Mouse (Mus musculus) gastrocnemius, adult 2 months (tissue): ENCODE measurements around the gene Tprg. TPM values are rescaled to one million over a fixed set of nuclear protein-coding genes. Genes with fewer than 3 reads are reported as not detected.

Experiments
- DNase-seq: peaks from one replicate; pipeline ENCODE4 v3.0.0; 2022
- H3K27ac ChIP-seq: fragments of 200-600 bp; 2 replicates; pipeline ENCODE4 v1.8.1; 2022; ENCODE audit warnings: mild to moderate bottlenecking
- H3K4me3 ChIP-seq: fragments of 200-600 bp; 2 replicates; pipeline ENCODE4 v1.8.1; 2022; ENCODE audit warnings: mild to moderate bottlenecking, moderate library complexity
- CTCF ChIP-seq: fragments of 200-600 bp; IDR thresholded peaks from 2 replicates; pipeline ENCODE4 v1.8.1; 2022; ENCODE audit warnings: antibody characterized with exemption, mild to moderate bottlenecking, moderate library complexity
- intact Hi-C: fragments of 180-260 bp; cut with DNase I; formaldehyde crosslinking; loops from one replicate; pipeline ENCODE4 v1.15.1; 2025
- long read RNA-seq, 2 experiments: library from polyadenylated mRNA; stranded (forward); transcript quantifications; one replicate each; pipeline ENCODE4 v2.0.0; 2021
- total RNA-seq, 2 experiments: library from RNA; stranded (reverse); gene quantifications; 2 replicates each; pipeline ENCODE4 v1.2.3; 2021

The Tprg gene
- total RNA-seq, result not detected
- long read RNA-seq, experiment 1, result 0 reads
- long read RNA-seq, experiment 2, result 0 reads

DNA sequence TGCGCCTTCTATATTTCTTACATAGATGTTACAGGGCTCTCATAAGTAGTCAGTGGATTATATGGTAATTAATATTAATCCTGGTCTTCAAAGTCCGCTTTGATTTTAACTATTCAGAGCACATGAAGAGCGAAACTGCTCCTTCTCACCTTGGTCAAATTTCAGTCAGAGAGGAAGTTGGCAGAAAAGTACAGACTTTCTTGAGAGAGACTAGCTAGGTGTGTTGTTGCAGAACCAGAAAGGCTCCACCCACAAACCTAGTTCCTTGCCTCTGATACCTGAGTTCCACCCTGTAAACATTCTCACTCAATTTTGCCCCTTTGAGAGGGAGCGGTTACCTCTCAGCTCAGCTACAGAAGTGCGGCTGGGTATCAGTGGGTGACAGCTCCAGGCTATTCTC lies at the start of gene Tprg:
Gene Tprg, plus strand, starts transcription at position 301 of the 400 bp plus-strand sequence.
- TF ChIP-seq CTCF, result no peak
- intact Hi-C loops, result no loop called here
- no peak within 1 kb of the TSS for H3K27ac ChIP-seq
- H3K4me3 ChIP-seq, result no peak within 1 kb of the TSS
- DNase-seq, result no peak

GRCm38 (mm10) chr16:25238274-25239050 lies 48.2 kb upstream of the Tprg start:
- no peak for DNase-seq
- Histone ChIP-seq H3K27ac (peak overlapping the region; percentile 80), H3K4me3 (no peak overlapping the region)
- intact Hi-C loops, result no loop called here
- TF ChIP-seq CTCF, result no peak

GRCm38 (mm10) chr16:25248889-25249288 lies 37.7 kb upstream of the Tprg start:
- intact Hi-C loops, result no loop called here
- no peak for TF ChIP-seq CTCF
- Histone ChIP-seq H3K4me3 (no peak overlapping the region), H3K27ac (peak overlapping the region; percentile 51; the same call in 1 of the 2 replicates)
- DNase-seq, result no peak

GRCm38 (mm10) chr16:25250129-25250749 lies 36.4 kb upstream of the Tprg start:
- intact Hi-C loops, result no loop called here
- DNase-seq, result no peak
- no peak for TF ChIP-seq CTCF
- Histone ChIP-seq H3K27ac (peak overlapping the region; percentile 62; the same call in 1 of the 2 replicates), H3K4me3 (no peak overlapping the region)

GRCm38 (mm10) chr16:25251080-25251479 lies 35.5 kb upstream of the Tprg start:
- intact Hi-C loops, result no loop called here
- no peak for DNase-seq
- no peak for TF ChIP-seq CTCF
- H3K4me3 ChIP-seq, result no peak overlapping the region
- H3K27ac ChIP-seq, result peak overlapping the region; percentile 62

- no peak overlapping the region for H3K27ac ChIP-seq
- DNase-seq, result no peak
- intact Hi-C loops, result no loop called here
- no peak for TF ChIP-seq CTCF
- no peak overlapping the region for H3K4me3 ChIP-seq
Observed at GRCm38 (mm10) chr16:25254646-25255045, 32.0 kb upstream of the Tprg start.

DNA sequence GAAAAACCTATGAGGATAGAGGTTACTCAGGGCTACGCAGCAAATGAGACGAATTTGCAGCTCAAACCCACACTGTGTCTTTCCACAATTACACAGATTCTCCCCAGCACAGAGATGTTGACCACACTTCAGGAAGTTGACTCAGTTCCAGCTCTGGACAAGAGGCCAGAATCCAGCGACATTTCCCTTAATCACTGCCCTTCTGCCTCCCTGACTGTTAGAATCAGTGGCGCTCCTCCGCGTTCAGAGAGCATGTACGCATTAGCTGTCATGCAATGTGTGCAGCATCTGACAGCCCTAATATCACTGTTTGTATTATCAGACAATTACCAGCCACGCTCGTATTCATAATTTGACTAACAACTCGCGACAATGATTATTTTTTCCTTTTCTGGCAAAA lies 31.4 kb upstream of the Tprg start:
- Histone ChIP-seq H3K27ac (no peak overlapping the region), H3K4me3 (no peak overlapping the region)
- intact Hi-C loops, result no loop called here
- DNase-seq, result peak; percentile 27
- no peak for TF ChIP-seq CTCF

DNA sequence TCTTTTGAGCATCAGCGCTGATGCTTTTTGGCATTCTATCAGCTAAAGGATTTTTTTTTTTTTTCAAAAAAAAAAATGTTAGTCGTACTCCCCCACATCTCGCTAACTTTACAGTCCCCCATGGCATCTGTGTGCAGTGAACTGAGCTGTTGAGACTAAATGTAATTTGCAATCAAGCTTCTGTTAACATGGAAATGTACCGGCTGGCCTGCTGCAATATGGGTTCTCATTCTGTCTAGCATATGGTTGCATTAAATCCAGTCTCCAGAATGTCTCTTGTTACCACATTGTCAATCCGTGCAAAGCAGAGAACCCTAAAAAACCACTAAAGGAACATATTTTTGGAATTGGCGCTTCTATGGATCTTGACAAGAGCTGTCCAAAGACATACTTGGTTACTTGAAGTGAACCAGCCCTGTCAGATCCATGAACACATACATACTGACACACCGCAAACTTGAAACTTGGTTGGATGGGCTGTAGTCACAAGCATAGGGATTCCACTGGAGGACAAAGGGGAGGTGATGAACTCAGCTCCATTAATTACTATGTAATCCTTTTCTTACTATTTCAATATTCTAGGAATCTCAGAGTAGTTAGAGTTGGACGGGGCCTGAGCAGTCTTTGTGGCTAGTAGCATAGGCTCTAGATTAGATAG lies 30.9 kb upstream of the Tprg start:
- Histone ChIP-seq H3K27ac (no peak overlapping the region), H3K4me3 (no peak overlapping the region)
- DNase-seq, result no peak
- intact Hi-C loops, result no loop called here
- TF ChIP-seq CTCF, result no peak

- Histone ChIP-seq H3K27ac (peak overlapping the region; percentile 79), H3K4me3 (no peak overlapping the region)
- TF ChIP-seq CTCF, result no peak
- intact Hi-C loops, result loop anchor here (2.0 to 5.0 kb wide), 4 partner anchors 42 to 1300 kb away; no protein-coding TSS in a partner anchor
- DNase-seq, result no peak
Observed at GRCm38 (mm10) chr16:25262306-25262705, 24.3 kb upstream of the Tprg start.

DNA sequence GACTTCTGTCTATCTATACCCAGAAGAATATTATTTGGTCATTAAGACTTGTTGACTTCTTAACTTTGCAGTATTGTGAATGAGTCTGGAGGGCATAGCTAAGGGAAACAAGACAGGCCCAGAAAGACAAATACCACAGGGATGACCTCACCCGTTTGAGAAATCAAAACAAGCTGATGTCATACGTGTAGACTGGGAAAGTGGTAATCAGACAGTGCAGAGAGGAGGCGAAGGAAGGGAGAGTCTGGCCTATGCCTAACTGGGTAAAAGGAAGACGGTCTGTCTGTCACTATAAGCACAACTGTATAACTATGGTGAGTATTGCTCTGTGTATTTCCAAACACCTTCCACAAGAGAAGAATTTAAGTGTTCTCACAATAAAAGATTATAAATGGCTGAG lies 23.7 kb upstream of the Tprg start:
- no peak for TF ChIP-seq CTCF
- intact Hi-C loops, result loop anchor here (2.0 to 5.0 kb wide), 4 partner anchors 42 to 1301 kb away; no protein-coding TSS in a partner anchor
- Histone ChIP-seq H3K27ac (peak overlapping the region; percentile 79), H3K4me3 (no peak overlapping the region)
- no peak for DNase-seq

- peak; percentile 83 for DNase-seq
- Histone ChIP-seq H3K27ac (peak overlapping the region; percentile 79), H3K4me3 (no peak overlapping the region)
- no peak; the same call in 1 of the 2 replicates for TF ChIP-seq CTCF
- intact Hi-C loops, result loop anchor here (2.0 to 5.0 kb wide), 5 partner anchors 43 to 1301 kb away; no protein-coding TSS in a partner anchor
Observed at GRCm38 (mm10) chr16:25263520-25264149, 23.0 kb upstream of the Tprg start.

GRCm38 (mm10) chr16:25265177-25265576 lies 21.4 kb upstream of the Tprg start:
- H3K4me3 ChIP-seq, result no peak overlapping the region
- DNase-seq, result no peak
- no peak for TF ChIP-seq CTCF
- no peak overlapping the region for H3K27ac ChIP-seq
- intact Hi-C loops, result loop anchor here (2.0 kb wide), 1 partner anchor 1282 kb away; no protein-coding TSS in a partner anchor

DNA sequence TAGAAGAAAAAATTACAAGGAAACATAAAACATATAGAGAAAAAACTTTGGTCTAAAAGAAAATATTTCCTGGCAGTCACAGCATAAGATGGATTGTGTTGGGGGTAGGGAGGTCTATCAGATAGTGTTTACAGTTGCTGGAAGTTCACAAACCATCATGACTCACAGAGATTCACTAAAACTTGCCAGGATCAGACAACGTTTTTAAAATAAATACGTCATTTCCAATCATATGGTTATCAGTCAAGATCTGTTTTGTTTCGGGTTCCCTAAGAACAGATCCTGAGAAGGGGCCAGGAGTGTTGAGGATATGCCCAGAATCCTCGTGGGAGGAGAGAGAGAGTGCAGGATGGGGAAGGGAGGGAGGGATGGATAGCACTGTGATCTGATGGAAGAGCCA lies 18.3 kb upstream of the Tprg start:
- no peak for DNase-seq
- no peak overlapping the region for H3K27ac ChIP-seq
- H3K4me3 ChIP-seq, result no peak overlapping the region
- TF ChIP-seq CTCF, result no peak
- intact Hi-C loops, result no loop called here
